Mouse (Mus musculus): Measurements from ENCODE around the gene Dock6.

- TF ChIP-seq CTCF (IDR thresholded peaks at IDR 0.05; ENCODE audit: extremely low read depth, insufficient read depth, low read length) (0 out of 2 replicates have a peak, but pooled peaks have one; percentile 8), POLR2A (IDR thresholded peaks at IDR 0.05; ENCODE audit: extremely low read depth, insufficient read depth, low read length) (no peak)
Measured at GRCm38 (mm10) chr9:21876601-21877000, 24.2 kb upstream of the Dock6 start.
